Mouse (Mus musculus) spleen, adult 2 months (tissue): ENCODE results near the gene Ccdc39.

Experiments used
- CTCF ChIP-seq: fragments of 200-500 bp; IDR thresholded peaks from 2 replicates; pipeline ENCODE4 v1.5.1; 2011; ENCODE audit warnings: mild to moderate bottlenecking, inconsistent platforms; ENCODE audit not compliant: insufficient read depth, insufficient read length, insufficient replicate concordance; ENCODE audit errors: extremely low read depth
- POLR2A ChIP-seq: fragments of 200-500 bp; IDR thresholded peaks from 2 replicates; pipeline ENCODE4 v1.6.1; 2011; ENCODE audit warnings: low read depth, low read length, inconsistent platforms

DNA sequence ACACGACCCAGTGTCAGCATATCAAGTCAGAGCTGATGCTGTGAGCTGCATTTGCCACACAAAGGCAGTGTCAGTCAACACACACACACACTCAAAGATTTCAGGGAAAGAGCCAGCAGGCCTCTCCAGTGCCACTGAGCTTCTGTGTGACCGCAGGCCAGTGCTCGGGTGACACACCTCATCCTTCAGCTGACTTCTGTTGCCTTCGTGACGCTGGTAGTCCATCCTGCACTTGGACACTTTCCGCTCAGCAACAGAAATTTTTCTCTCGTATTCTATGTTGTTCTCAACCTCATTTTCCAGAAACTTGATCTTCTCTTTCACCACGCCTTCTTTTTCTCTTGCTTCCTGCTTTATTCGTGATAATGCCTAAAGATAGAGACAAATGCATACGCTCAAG lies 11.8 kb downstream of the Ccdc39 start:
- TF ChIP-seq CTCF (no peak), POLR2A (no peak)
